Mouse (Mus musculus): ENCODE results near the gene Kcnj15.

DNA sequence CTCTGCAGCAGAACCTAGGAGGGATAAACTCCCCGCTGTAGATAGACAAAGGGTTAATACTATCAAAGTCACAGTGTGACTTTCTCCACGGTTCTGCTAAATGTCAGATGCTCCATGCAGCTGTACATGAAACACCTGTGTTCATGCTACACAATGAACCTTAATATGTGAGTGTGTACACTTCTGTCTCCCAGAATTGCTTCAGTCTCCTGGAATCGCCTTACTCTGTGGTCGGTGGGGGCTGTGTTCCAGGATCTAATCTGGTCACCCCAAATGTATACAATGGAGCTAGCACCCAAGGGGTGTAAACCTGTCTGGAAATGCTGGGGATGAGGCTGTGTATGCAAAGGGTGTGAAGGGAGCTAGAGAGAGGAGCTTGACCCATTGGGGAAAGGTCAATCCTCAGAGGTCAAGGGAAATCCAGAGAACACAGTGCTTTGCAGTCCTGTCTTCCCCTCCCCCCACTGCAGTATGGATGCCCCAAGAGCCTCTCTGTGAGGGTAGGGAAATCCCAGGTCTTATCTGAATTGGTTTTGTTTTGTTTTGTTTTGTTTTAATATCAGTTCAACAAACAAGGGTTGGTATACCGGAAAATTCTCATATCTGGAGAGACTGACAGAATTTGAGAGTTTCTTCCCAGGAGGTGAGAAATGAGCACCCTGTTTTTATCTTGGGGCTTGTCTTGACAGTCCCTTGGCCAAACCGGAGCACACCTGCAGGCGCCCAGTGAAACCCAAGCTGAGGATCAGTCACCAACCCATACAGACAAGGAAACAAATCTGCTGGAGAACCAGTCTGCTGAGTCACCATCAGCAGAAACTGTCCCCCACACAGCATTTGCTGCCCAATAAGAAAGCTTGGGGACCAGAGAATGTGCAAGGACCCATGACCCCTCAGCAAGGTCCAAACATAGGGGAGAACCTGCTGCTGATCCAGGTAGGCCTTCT lies 42.8 kb upstream of the Kcnj15 start:
- TF ChIP-seq CTCF (IDR thresholded peaks at IDR 0.05; ENCODE audit: borderline replicate concordance, insufficient read depth, low read length) (no peak), POLR2A (IDR thresholded peaks at IDR 0.05; ENCODE audit: low read depth, low read length) (no peak)
